Mouse (Mus musculus): ENCODE results near the gene Arhgef19. TPM values are rescaled to one million over a fixed set of nuclear protein-coding genes. Genes with fewer than 3 reads are reported as not detected.

Arhgef19 gene
- polyA plus RNA-seq (2017; shearing (Covaris generic)): not detected

DNA sequence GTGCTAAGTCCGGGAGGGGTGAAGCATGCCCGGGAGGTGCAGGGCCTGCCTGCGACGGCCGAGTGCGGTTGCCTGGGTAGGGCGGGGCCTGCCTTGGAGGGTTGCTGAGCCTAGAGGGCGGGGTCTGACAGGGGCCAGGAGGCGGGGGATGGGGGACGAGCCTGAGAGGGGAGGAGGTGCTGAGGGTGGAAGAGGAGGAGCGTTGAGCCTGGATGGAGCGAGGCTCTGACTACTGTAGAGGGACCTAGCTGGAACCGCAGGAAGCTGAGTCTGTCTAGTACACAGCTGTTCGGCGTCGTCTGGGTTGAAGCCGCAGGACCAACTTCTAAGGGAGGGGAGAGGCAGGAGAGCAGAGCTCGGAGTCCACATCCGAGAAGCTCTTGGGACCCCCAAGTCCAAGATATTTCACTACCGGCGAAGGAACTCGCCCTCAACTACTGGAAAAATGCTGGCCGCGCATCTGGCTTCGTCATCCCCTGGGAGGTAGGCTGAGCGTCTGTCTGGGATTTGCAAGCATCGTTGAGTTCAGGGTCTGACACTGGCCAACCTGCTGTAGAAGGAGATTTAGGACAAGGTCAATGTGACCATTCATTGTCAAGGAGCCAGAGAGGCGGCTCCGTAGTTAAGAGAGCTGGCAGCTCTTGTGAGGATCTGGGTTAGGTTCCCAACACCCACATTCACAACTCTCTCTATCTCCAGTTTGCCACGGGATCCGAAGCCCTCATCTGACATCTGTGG lies at the start of gene Arhgef19:
Gene Arhgef19, plus strand, starts transcription at position 112 of the 738 bp plus-strand sequence.
- peak; percentile 92 for ATAC-seq

DNA sequence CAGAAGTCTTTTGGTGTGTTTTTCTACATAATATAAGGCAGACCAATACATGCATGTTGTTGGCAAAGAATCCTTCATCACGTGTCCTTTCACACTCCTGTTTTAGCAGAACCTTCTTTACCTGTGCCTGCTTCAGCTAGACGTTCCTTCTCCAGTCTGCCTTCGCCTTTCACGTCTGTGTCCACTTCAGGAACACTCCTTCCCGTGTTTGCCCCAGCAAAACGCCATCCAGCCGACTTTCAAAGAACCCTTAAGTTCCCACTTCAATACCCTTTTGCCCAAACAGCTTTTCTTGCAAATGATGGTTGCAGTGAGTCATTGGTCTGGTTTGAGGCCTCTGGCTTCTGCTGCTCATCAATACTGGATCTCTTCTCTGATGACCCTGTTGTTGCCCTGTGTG lies 48.0 kb upstream of the Arhgef19 start:
- ATAC-seq: no peak

DNA sequence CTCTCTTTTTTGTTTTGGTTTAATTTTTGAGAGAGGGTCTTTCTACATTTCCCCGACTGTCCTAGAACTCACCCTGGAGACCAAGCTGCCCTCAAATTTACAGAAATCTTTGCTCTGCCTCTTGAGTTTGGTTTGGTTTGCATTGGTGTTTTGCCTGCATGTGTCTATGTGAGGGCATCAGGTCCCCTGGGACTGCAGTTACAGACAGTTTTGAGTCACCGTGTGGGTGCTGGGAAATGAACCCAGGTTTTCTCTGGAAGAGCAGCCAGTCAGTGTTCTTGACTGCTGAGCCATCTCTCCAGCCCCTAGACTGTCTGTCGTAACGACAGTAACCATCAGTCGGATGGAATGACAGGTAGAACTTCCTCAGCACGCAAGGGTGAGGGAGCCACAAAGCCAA lies 44.7 kb upstream of the Arhgef19 start:
- ATAC-seq: no peak

DNA sequence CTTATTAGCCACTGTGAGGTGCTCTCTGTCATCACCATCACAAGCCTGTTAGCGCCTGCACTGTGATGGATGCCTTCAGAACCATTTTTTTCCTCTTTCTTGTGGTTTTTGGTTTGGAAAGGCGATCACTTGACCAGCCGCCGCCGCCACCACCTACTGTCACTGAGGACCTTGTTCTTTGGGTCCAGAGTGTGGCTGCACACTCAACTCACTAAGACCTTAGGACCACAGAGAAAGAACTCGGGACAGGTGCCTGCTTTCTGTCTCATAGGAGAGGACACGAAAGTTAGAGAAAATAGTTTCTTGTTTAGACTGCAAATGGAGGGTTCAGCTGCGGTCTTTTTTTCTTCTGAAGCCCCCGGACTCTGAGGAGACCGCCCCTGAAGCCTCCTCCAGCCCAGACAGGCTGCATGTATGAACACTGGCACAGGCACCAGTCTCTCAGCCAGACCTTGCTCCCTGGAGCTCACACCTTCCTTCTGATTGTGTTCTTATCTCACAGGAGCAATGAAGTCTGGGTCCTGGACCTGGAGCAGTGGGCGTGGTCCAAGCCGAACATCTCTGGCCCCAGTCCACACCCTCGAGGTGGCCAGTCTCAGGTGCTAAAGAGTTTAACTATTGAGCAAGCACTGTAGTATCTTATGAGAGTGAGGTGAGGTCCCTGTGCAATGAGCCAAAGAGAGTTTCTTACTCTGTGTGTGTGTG lies 42.2 kb upstream of the Arhgef19 start:
- no peak for ATAC-seq

DNA sequence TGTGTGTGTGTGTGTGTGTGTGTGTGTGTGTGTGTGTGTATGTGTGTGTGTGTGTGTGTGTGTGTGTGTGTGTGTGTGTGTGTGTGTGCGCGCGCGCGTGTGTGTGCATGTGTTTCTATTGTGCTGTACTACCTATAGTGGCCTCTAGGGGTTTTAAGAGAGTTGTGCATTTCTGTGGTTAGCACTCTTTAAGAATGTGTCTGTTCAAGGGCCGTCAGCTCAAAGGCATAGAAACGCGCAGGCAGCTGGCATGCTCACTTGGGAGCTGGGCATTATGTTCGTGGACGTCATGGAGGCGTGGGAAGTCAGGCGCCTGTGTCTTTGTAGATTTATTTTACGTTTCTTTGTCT lies 41.6 kb upstream of the Arhgef19 start:
- no peak for ATAC-seq

DNA sequence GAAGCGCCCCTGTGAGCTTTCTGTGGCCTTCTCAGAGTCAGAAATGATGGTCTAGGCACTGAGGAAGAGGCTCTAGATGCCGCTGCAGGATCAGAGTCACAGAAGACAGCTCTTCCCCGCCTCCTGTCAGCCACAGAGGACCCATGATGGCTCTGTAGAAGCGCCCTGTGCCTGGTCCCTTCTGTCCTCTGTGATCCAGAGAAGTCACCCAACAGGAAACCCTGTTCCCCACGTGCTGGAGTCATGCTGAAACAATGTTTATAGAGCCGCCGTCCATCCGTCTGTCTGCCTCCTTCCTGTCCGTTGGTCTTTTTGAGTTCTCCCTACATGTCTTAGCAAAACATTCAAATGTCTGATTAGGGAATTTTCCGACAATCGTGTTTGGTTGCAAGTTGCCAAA lies 38.4 kb upstream of the Arhgef19 start:
- no peak for ATAC-seq

DNA sequence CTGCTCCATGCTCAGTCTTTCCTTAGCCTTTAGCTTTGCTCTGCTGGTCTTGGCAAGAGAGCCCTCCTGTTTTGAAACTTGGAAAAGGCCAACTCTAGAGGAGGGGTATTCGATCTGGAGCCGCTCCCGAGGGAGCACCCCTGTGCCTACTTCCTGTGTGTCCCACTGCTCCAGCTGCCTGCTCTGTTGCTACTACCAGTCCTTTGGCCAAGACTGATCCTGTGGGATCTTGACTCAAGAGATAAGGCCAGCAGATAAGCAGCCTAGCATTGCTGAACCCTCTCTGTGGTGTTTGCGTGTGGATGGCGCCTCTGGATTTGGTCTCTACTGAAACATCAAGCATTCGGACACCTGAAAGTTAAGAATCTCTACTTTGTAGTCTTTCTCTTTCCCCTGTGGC lies 37.1 kb upstream of the Arhgef19 start:
- ATAC-seq: no peak

DNA sequence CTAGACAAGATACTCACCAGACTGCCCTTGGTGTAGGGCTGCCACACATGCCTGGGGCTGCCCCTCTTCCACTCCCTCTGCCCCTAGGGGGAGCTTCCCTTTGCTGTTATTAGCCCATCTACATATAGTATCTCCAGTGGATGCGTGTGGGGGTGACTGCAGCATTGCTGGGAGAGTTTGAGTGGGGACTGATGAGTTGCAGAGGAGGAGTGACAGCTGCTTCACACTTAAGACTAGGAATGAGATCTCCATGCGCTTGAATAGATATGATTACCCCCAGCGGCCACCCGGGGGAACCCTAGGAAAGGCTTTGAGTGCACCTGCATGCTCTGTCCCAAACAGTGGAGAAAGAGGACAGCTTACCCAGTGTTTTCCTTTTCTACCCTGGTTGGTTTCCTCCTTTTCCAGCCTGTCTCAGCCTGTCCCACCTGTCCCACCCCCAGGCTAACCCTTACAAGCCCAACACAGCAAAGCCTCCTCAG lies 34.7 kb upstream of the Arhgef19 start:
- ATAC-seq: no peak

DNA sequence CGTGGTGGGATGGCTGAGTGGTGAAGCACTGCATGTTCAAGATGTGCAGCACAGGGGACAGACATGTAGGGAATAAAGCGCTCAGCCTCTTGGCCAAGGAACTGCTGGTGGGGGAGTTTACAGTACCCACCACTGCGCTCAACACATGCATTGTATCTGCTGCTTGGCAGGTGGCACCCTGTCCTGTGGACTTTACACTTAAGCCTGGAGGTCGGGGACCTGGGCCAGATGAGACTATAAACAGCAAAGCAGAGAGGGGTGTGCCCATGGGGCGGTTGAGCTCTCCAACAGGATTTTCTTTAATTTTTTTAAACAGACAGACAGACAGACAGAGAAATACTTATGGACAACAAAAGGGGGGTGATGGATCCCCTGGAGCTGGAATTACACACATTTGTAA lies 32.2 kb upstream of the Arhgef19 start:
- ATAC-seq: no peak

DNA sequence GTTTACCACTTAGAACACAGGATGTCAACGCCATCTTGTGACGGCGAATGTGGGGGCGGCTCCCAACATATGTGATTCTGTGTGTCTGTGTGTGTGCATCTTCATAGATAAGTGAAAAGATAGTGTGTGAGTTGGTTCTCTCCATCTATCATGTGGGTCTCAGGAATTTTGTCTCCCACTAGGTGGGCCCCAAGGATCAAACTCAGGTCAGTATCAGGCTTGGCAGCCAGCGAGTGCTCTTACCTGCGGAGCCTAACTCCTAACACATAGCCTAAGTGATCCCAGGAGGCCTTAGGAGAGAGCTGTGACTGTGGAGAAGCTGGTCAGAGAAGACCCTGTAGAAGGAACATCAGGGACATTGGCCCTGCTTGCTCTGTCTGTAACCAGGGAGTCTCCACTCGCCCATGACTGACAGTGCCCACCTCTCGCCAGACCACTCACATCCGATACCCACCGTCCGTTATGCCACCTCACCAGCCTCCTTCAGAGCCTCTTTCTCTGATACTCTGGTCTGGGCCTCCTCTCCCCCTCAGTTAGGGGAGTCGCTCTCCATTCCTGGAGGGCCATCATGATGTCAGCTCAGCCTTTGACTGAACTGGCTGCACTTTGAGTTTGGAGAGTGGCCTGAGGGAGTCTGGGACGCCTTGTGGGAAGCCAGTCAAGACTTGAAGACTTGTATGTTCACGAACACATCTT lies 28.6 kb upstream of the Arhgef19 start:
- peak; percentile 59 for ATAC-seq

DNA sequence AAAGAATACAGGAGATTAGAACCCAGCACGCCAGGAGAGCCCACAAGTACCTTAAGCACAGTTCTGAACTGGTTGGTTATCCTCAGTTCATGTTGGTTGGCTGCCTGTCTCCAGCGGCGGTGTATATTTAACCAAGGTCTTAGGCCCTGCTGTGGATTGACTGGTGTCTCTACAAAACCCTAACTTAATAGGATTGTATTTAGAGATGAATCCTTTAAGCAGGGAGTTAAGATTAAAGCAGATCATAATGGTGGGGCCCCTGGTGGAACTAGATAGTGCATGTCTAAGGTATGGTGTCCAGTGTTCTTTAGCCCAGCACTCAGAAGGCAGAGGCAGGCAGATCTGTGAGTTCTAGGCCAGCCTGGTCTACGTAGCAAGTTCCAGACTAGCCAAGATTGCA lies 27.7 kb upstream of the Arhgef19 start:
- no peak for ATAC-seq

DNA sequence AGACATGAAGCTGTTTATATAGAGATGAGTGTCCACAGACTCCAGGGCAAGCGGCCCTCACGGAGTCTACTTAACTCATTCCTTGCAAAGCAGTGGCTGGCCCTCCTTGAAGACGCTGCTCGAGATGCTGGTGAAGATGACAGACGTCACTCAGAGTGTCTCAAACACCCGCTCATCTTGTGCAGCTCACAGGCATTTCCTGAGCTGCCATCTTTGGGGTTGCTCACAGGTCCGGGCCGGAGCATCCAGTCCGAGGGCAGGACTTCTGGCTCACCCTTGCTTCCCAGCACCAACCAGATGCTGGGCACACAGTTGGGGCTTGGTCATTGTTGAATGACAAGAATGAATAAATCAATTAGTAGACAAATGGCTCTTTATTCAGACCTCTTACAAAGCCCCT lies 26.4 kb upstream of the Arhgef19 start:
- ATAC-seq: no peak

DNA sequence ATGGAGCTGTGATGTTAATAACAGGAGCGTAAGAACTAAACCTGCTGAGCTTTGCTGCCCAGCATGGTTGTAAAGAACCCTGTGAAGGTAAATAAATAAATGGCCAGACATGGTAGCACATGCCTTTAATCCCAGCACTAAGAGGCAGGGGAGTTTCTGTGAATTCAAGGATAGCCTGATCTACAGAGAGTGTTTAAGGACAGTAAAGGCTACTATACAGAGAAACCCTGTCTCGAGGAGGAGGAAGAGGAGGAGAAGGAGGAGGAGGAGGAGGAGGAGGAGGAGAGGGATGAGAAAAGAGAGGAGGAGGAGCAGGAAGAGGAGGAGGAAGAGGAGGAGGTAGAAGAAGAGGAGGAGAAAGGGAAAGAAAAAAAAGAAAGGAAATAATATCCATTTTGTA lies 26.0 kb upstream of the Arhgef19 start:
- ATAC-seq: no peak

DNA sequence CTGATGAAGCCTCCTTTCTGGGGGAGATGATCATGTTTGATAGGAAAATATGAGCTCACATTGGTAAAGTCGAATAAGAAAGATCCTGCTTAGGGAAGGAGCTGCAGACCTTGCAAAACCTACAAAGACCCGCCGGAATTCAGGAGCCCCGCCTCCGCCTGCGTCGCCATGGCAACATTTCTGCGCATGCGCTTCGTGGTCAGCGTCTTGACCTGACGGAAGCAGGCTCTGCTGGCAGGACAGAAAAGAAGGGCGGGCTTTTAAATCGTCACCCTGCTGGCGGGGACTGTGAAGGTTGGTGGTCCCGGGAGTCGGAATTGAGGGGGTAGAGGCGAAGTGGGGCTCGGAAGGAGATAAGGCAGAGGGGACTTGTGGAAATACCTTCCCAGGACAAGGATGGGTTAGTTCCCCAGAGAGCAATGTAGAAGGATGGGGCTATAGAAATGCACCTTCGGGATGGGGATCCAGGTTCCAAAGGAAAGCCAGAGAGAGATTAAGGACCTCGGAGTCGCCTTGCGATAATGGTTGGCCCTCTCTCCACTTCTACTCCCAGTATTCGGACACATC lies 25.4 kb upstream of the Arhgef19 start, which contains the start of gene Rsg1:
Gene Rsg1, plus strand, starts transcription at position 187 of the 567 bp plus-strand sequence.
- peak; percentile 56 for ATAC-seq

DNA sequence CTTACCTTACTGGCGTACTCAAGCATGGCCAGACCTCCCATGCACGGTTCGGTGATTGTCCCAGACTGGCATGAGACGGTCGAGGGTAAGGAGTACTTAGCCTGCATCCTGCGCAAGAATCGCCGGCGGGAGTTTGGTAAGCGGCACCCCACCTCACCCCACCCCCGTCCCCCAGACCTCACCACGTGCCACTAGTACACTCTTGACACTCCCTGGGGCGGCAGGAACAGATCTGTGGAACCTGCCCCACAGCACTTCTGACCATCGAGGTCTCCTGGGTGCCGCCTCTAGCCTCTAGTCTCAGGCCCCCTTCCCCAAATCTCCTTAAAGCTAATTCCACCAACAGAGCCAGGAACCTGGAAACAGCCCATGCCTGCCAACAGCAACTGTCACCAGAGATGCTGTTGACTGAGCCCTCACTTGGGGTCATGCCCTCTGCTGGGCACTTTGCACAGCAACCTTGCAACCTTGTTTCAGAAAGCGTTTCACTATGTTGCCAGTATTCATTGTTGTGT lies 24.9 kb upstream of the Arhgef19 start:
- peak; percentile 71 for ATAC-seq

DNA sequence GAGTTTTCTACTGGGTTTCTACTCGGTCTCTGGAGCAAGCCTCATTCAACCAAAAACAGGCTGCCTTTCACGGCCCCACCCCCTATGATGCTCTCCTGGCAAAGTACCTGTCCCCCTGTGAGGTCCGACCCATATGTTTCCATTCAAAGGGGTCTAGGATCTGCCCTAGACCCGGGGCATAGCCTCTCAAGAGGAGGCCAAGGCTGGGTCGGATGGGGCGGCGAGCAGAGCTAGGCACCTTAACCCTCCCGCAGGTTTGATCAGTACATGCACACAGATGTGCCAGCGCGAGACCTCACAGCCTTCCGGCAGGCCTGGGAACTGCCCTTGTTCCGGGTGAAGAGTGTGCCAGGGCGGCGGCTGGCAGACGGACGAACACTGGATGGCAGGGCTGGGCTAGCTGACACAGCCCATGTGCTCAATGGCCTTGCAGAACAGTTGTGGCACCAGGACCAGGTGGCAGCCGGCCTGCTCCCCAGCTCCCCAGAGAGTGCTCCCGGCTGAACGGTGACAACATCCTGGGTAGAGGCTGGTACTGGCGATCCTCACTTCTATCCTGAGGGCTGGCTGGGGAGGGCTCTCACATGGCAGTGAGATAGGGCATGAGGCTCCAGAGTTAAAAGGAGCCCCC lies 19.6 kb upstream of the Arhgef19 start:
- no peak for ATAC-seq

DNA sequence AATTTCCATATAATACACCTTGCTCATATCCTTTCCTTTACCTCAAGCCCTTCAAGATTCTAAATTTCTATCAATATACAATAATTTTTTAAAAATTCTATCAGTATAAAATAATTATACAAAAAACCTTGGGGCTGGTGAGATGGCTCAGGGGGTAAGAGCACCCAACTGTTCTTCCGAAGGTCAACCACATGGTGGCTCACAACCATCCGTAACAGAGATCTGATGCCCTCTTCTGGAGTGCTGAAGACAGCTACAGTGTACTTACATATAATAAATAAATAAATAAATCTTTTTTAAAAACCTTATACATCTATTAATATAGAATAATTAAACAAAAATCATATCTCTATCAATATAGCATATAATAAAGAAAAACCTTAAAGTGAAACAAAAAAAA lies 17.5 kb upstream of the Arhgef19 start:
- ATAC-seq: no peak

DNA sequence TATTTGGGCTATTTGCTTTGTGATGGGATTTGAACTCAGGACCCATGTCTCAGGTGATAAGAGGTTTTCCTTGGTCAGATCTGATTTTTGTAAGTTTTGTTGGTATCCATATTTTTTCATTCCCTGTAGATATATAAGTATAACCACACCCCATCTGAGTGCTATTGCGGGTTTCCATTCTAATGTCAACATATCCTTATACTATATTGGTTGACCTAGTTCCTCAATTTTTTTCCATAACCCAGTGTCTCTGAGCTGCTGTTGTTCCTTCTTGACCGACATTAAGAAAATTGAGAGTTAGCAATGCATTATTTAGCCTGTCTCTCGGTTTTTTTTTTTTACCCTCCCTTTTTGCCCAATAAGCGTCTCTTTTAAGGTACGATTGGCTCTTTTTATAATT lies 16.5 kb upstream of the Arhgef19 start:
- ATAC-seq: no peak

DNA sequence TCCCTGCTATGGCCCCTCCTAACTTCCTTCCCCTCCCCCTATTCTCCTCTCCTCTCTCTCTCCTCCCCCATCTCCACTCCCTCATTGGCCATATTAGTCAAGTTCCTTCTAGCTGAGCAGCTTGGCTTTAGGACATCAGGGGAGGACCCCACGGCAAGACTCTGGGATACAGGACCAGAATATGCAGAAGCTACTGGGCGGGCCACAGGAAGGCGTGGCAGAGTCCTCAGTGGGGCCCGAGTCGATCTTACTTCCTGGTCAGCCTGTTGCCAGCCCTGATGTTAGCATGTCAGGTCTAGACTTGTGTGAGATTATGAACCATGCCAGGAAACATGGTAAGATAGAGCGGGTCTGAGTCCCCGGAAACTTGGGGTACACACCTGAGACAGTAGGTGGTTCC lies 10.6 kb upstream of the Arhgef19 start:
- no peak for ATAC-seq

DNA sequence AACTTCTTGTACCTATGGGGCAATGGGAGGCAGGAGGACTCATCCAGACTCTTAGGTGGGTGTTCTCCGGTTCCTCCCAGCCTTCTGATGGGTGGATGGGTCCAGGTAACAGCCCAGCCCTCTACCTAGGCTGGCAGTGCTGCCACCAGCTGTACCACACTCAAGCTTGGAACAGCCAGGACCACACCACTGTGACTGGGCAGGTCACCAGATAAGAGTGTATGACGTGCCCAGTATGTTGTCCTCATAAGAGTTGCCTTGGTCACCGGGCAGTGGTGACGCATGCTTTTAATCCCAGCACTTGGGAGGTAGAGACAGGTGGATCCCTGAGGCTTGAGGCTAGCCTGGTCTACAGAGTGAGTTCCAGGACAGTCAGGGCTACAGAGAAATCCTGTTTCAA lies 6.1 kb upstream of the Arhgef19 start:
- ATAC-seq: no peak

DNA sequence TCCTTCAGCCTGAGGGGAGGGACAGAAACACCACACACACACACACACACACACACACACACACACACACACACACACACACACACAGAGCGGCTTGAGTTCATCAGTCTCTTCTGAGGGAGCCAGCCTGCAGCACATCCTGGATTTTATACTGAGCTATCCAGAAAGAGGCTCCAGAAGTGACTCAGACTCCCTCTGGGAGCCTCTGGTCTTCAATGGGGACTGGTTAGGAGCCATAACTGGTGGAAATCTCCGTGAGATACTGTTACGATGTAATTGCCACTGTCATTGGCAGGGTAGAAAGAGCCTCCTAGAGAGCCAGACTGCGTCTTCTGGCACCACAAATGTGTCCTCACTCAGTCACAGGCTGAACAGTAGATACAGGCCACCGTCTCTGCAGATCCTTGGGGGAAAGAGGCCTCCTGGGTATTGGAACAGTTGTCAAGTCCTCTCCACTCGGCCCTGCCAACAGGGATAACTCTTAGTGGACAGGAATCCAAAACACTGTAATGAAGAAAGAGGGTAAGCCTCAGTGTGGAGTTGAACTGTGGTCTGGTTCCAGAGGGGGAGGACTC lies 3.7 kb upstream of the Arhgef19 start:
- no peak for ATAC-seq

DNA sequence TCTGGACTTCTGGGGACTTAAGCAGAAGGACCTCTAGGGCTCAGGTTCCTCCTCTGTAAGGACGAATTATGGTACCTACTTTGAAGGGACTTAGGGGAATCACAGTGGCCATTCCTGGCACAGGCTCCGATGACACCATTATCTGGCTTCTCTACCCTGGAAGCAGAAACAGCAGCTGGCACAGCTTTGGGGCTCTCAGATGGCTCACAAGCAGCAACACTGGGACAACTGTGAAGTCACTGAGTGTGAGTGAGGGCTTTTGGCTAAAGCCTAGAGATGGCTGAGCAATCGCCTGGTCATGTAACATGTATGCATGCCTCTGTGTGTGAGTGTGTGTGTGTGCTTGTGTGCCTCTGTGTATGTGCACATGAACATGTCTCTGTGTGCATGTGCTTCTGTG lies 2.4 kb upstream of the Arhgef19 start:
- no peak for ATAC-seq

Data from activated CD4-positive, CD25-positive, alpha-beta regulatory T cell, adult 4 months (primary cell).